ENCODE assay signal across 9 mouse cellular contexts in genomic region chrX:128576269-128576871, GRCm38 (mm10).
DNase-seq lines count a peak whose midpoint lies in the region; ATAC-seq and TF ChIP-seq lines count a peak whose summit lies in the region.
"Had no signal": no experiment of that assay in that cellular context is flagged by ENCODE, and none has a peak within 500 bp of the region (broad histone marks: within the 10 kb centered on the region; RNA-seq: fewer than 3 reads in every experiment).

No protein-coding gene starts in this region.

- H3K4me1 ChIP-seq in forebrain, postnatal 0 days (ENCODE audit: insufficient read depth): no peaks in the 10 kb centered on the region
- H3K4me1 ChIP-seq in neural tube, embryonic 14.5 days (ENCODE audit: control insufficient read depth, insufficient read depth, low read length): no peaks in the 10 kb centered on the region
- H3K4me1 ChIP-seq: heart, embryonic 13.5 days had no signal

- H3K4me3 ChIP-seq in forebrain, postnatal 0 days (ENCODE audit: low read depth, low read length): no peak overlapping the region
- no peak overlapping the region for H3K4me3 ChIP-seq in neural tube, embryonic 14.5 days (ENCODE audit: low read depth, low read length)
- H3K4me3 ChIP-seq: heart, embryonic 13.5 days had no signal

- no peaks in the 10 kb centered on the region for H3K36me3 ChIP-seq in forebrain, postnatal 0 days (ENCODE audit: insufficient read depth)
- no peaks in the 10 kb centered on the region for H3K36me3 ChIP-seq in neural tube, embryonic 14.5 days (ENCODE audit: control insufficient read depth, insufficient read depth, low read length)
- H3K36me3 ChIP-seq: heart, embryonic 13.5 days had no signal

- TF ChIP-seq CTCF in forebrain, postnatal 0 days (IDR thresholded peaks at IDR 0.05; ENCODE audit: low read depth): peak; percentile 62

- WGBS in forebrain, postnatal 0 days: 12% methylated on average over 5 of the region's 5 CpGs
- whole genome bisulfite sequencing in neural tube, embryonic 14.5 days: 10% methylated on average over 5 of the region's 5 CpGs

- no peaks in the 10 kb centered on the region for H3K9me3 ChIP-seq in forebrain, postnatal 0 days (ENCODE audit: low read length)
- H3K9me3 ChIP-seq in neural tube, embryonic 14.5 days (ENCODE audit: control insufficient read depth, low read length): no peaks in the 10 kb centered on the region
- H3K9me3 ChIP-seq: heart, embryonic 13.5 days had no signal

- no peaks in the 10 kb centered on the region for H3K27me3 ChIP-seq in forebrain, postnatal 0 days (ENCODE audit: insufficient read depth, low read length)
- H3K27me3 ChIP-seq in neural tube, embryonic 14.5 days (ENCODE audit: control insufficient read depth, insufficient read depth, low read length): no peaks in the 10 kb centered on the region
- H3K27me3 ChIP-seq: heart, embryonic 13.5 days had no signal

- peak; percentile 4 for DNase-seq in left cerebral cortex, adult 11 months (ENCODE audit: low spot score)
- no peak for DNase-seq in left cerebral cortex, postnatal 36 days (ENCODE audit: low spot score in 2 of 2)
- DNase-seq in ZHBTc4 (ENCODE audit: low read depth, low spot score): peak; percentile 79
- peak; percentile 78 for DNase-seq in forebrain, postnatal 0 days
- no peak for DNase-seq in urinary bladder, postnatal 10 days (ENCODE audit: low spot score)
- no peak for DNase-seq in frontal cortex, postnatal 25 days (ENCODE audit: low spot score in 2 of 2)
- DNase-seq in ovary, adult 18-20 months (ENCODE audit: low spot score): no peak

- intact Hi-C loops in left cerebral cortex, postnatal 36 days (cut with DNase I): no loop called here

- H3K9ac ChIP-seq in forebrain, postnatal 0 days: no peak overlapping the region
- no peak overlapping the region for H3K9ac ChIP-seq in neural tube, embryonic 14.5 days (replicated peaks; ENCODE audit: low read depth, low read length)
- H3K9ac ChIP-seq: heart, embryonic 13.5 days had no signal

- ATAC-seq in forebrain, postnatal 0 days: peak; percentile 81
- peak; percentile 83; the same call in 1 of the 2 replicates for ATAC-seq in neural tube, embryonic 14.5 days (ENCODE audit: low read depth)

- H3K27ac ChIP-seq in forebrain, postnatal 0 days (ENCODE audit: low read depth, low read length): no peak overlapping the region
- H3K27ac ChIP-seq in neural tube, embryonic 14.5 days (ENCODE audit: low read depth, low read length): no peak overlapping the region; the same call in 1 of the 2 replicates
- H3K27ac ChIP-seq: heart, embryonic 13.5 days had no signal

- H3K4me2 ChIP-seq in forebrain, postnatal 0 days (ENCODE audit: low read depth): no peak overlapping the region
- H3K4me2 ChIP-seq in neural tube, embryonic 14.5 days (ENCODE audit: low read depth, low read length): no peak overlapping the region
- H3K4me2 ChIP-seq: heart, embryonic 13.5 days had no signal

Comparison
In these comparisons a context has a peak if more than half of its experiments do, and no peak if none do; other contexts are left out.
1. DNase-seq: peak in left cerebral cortex, adult 11 months (single experiment), ZHBTc4 (single experiment) and forebrain, postnatal 0 days (single experiment); none in left cerebral cortex, postnatal 36 days (0 of 2), urinary bladder, postnatal 10 days (single experiment), frontal cortex, postnatal 25 days (0 of 2) and ovary, adult 18-20 months (single experiment).